Mouse (Mus musculus) ES-E14 (cell line): ENCODE results near the gene Susd1.

ENCODE experiments used
- CHD2 ChIP-seq: IDR thresholded peaks from 2 replicates; pipeline ENCODE4 v1.6.1; 2014; ENCODE audit warnings: mild to moderate bottlenecking, low read depth, low read length, inconsistent platforms
- ZC3H11A ChIP-seq: IDR thresholded peaks from 2 replicates; pipeline ENCODE4 v1.6.1; 2012; ENCODE audit warnings: low read depth, mild to moderate bottlenecking, inconsistent platforms, low read length, borderline replicate concordance
- ZNF384 ChIP-seq: IDR thresholded peaks from 2 replicates; pipeline ENCODE4 v1.6.1; 2012; ENCODE audit warnings: low read depth, low read length, inconsistent platforms

DNA sequence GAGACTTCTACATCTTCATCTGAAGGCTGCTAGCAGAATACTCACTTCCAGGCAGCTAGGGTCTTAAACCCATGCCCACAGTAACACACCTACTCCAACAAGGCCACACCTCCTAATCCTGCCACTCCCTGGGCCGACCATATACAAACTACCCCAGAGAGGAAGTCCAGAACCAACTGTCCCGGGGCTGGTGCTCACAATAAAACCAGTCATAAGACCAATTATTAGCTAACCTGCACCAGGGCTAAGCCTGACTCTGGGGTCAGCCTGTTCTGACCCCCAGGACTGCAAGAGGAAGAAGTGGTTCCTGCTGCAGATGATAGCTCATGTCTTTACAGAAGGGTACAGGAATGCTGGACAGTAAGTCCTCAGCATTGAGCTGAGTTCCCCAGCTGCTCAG lies 17.0 kb upstream of the Susd1 start:
- no peak for TF ChIP-seq CHD2
- TF ChIP-seq ZC3H11A: no peak
- TF ChIP-seq ZNF384: no peak
